Mouse (Mus musculus): ENCODE measurements at regions not wholly inside any gene's neighbourhood (a gene's known extent, or its start where the extent isn't known, plus 50 kb on each side); places are given as distances from the start of the nearest gene placed in this dataset.

GRCm38 (mm10) chr17:85799081-85799864, 111.2 kb upstream of the Six2 start:
- intact Hi-C loops (cut with DNase I): loop anchor here (2.0 to 5.0 kb wide), 4 partner anchors 106 to 312 kb away; no protein-coding TSS in a partner anchor
- peak; percentile 5 to 13 for DNase-seq (ENCODE audit: low spot score in 2 of 2)

- no peak for DNase-seq (ENCODE audit: low spot score in 2 of 2)
- intact Hi-C loops (cut with DNase I): loop anchor here (2.0 to 5.0 kb wide), 4 partner anchors 105 to 310 kb away; no protein-coding TSS in a partner anchor
These were observed 109.7 kb upstream of the Six2 start for GRCm38 (mm10) chr17:85797755-85798154.

GRCm38 (mm10) chr17:85795820-85796219, 107.7 kb upstream of the Six2 start:
- no peak for DNase-seq (ENCODE audit: low spot score in 2 of 2)
- intact Hi-C loops (cut with DNase I): loop anchor here (5.0 kb wide), 3 partner anchors 174 to 309 kb away; no protein-coding TSS in a partner anchor

GRCm38 (mm10) chr17:85785625-85786294, 97.7 kb upstream of the Six2 start:
- intact Hi-C loops (cut with DNase I): no loop called here
- DNase-seq (ENCODE audit: low spot score in 2 of 2): no peak

GRCm38 (mm10) chr17:85780477-85780876, 92.4 kb upstream of the Six2 start:
- intact Hi-C loops (cut with DNase I): no loop called here

GRCm38 (mm10) chr17:85776876-85777275, 88.8 kb upstream of the Six2 start:
- peak; percentile 35 to 54 for DNase-seq (ENCODE audit: low spot score in 2 of 2)
- intact Hi-C loops (cut with DNase I): no loop called here

More at GRCm38 (mm10) chr17:85780477-85780876, 92.4 kb upstream of the Six2 start:
- DNase-seq (ENCODE audit: low spot score in 2 of 2): no peak

- intact Hi-C loops (cut with DNase I): no loop called here
- no peak for DNase-seq (ENCODE audit: low spot score in 2 of 2)
These were observed 80.3 kb upstream of the Six2 start for GRCm38 (mm10) chr17:85768341-85768740.

- intact Hi-C loops (cut with DNase I): no loop called here
- no peak for DNase-seq (ENCODE audit: low spot score in 2 of 2)
These were observed 79.3 kb upstream of the Six2 start for GRCm38 (mm10) chr17:85767201-85767862.

- DNase-seq (ENCODE audit: low spot score in 2 of 2): no peak
- intact Hi-C loops (cut with DNase I): no loop called here
These were observed 78.5 kb upstream of the Six2 start for GRCm38 (mm10) chr17:85766556-85766955.

GRCm38 (mm10) chr17:85758581-85759098, 70.6 kb upstream of the Six2 start:
- DNase-seq (ENCODE audit: low spot score in 2 of 2): no peak
- intact Hi-C loops (cut with DNase I): no loop called here

- DNase-seq (ENCODE audit: low spot score in 2 of 2): no peak
These were observed 69.6 kb upstream of the Six2 start for GRCm38 (mm10) chr17:85757647-85758046.

GRCm38 (mm10) chr17:85755557-85755956, 67.5 kb upstream of the Six2 start:
- intact Hi-C loops (cut with DNase I): no loop called here
- DNase-seq (ENCODE audit: low spot score in 2 of 2): no peak

More at GRCm38 (mm10) chr17:85757647-85758046, 69.6 kb upstream of the Six2 start:
- intact Hi-C loops (cut with DNase I): no loop called here

GRCm38 (mm10) chr17:85748649-85749081, 60.6 kb upstream of the Six2 start:
- intact Hi-C loops (cut with DNase I): no loop called here
- no peak for DNase-seq (ENCODE audit: low spot score in 2 of 2)

- intact Hi-C loops (cut with DNase I): no loop called here
- no peak for DNase-seq (ENCODE audit: low spot score in 2 of 2)
These were observed 60.0 kb upstream of the Six2 start for GRCm38 (mm10) chr17:85747976-85748648.

All from left cerebral cortex, postnatal 25 days (tissue).